Mouse (Mus musculus) hindbrain, embryonic 11.5 days (tissue): ENCODE data around the gene Ush2a. TPM values are rescaled to one million over a fixed set of nuclear protein-coding genes. Genes with fewer than 3 reads are reported as not detected.

Experiments used
- ATAC-seq: fragments of 200-750 bp; cut with Nextera tagmentation; 2 replicates; pipeline ENCODE4 v1.8.0; 2017; ENCODE audit warnings: mild to moderate bottlenecking, moderate TSS enrichment, moderate library complexity; ENCODE audit not compliant: low FRiP score
- DNase-seq: peaks from one replicate; pipeline ENCODE4 v3.0.0-alpha.2; 2015; ENCODE audit warnings: low spot score
- H3K27ac ChIP-seq: fragments of 300-500 bp; sonication (generic); 2 replicates; pipeline ENCODE4 v1.5.1; 2014; ENCODE audit warnings: mild to moderate bottlenecking, low read depth, low read length
- H3K27me3 ChIP-seq: fragments of 300-500 bp; sonication (generic); 2 replicates; pipeline ENCODE4 v1.6.1; 2014; ENCODE audit warnings: mild to moderate bottlenecking, low read length, moderate library complexity, mixed read lengths; ENCODE audit not compliant: control insufficient read depth, insufficient read depth
- H3K36me3 ChIP-seq: fragments of 300-500 bp; sonication (generic); 2 replicates; pipeline ENCODE4 v1.6.1; 2014; ENCODE audit warnings: mild to moderate bottlenecking, low read length, moderate library complexity, mixed read lengths; ENCODE audit not compliant: control insufficient read depth, insufficient read depth
- H3K4me1 ChIP-seq: fragments of 300-500 bp; sonication (generic); replicated peaks from 2 replicates; pipeline ENCODE4 v1.6.1; 2014; ENCODE audit warnings: low read length, mixed read lengths; ENCODE audit not compliant: control insufficient read depth, insufficient read depth
- H3K4me2 ChIP-seq: fragments of 300-500 bp; sonication (generic); replicated peaks from 2 replicates; pipeline ENCODE4 v1.6.1; 2014; ENCODE audit warnings: mild to moderate bottlenecking, low read depth, low read length
- H3K4me3 ChIP-seq: fragments of 300-500 bp; sonication (generic); 2 replicates; pipeline ENCODE4 v1.5.1; 2014; ENCODE audit warnings: low read depth, low read length
- H3K9ac ChIP-seq: fragments of 300-500 bp; sonication (generic); 2 replicates; pipeline ENCODE4 v1.6.1; 2014; ENCODE audit warnings: low read depth, low read length
- H3K9me3 ChIP-seq: fragments of 300-500 bp; sonication (generic); 2 replicates; pipeline ENCODE4 v1.6.1; 2016; ENCODE audit warnings: low read length; ENCODE audit not compliant: control insufficient read depth
- WGBS: fragments of 180-500 bp; shearing (Covaris S2); extraction: QIAGEN DNeasy Blood & Tissue Kit; methylation state at CpG from one replicate; pipeline ENCODE4 v1.1.7; 2014; 5-methylcytosine and 5-hydroxymethylcytosine counted together
- polyA plus RNA-seq: library from polyadenylated mRNA; unstranded; fragments of >200 nt; fragmentation: Nextera tagmentation; extraction: Ambion mirVana; gene quantifications from 2 replicates; pipeline ENCODE4 v1.2.1, GENCODE M21; 2014

The Ush2a gene
- polyA plus RNA-seq, 1 experiment from 2014 or later: 0.26 TPM

- H3K36me3 ChIP-seq: no peaks in the 10 kb centered on the region
- WGBS: 92% methylated on average over 3 of the region's 3 CpGs
- no peak for ATAC-seq
Observed at GRCm38 (mm10) chr1:188410547-188410946, 148.7 kb downstream of the Ush2a start.

GRCm38 (mm10) chr1:188420543-188420942, 158.7 kb downstream of the Ush2a start:
- no peak overlapping the region for H3K27ac ChIP-seq
- no peak for ATAC-seq
- H3K4me1 ChIP-seq: no peaks in the 10 kb centered on the region
- no peaks in the 10 kb centered on the region for H3K27me3 ChIP-seq
- no peaks in the 10 kb centered on the region for H3K36me3 ChIP-seq
- WGBS: 95% methylated on average over 2 of the region's 2 CpGs
- H3K4me3 ChIP-seq: no peak overlapping the region
- H3K9ac ChIP-seq: no peak overlapping the region
- H3K9me3 ChIP-seq: no peaks in the 10 kb centered on the region
- H3K4me2 ChIP-seq: no peak overlapping the region
- DNase-seq: no peak

More at GRCm38 (mm10) chr1:188410547-188410946, 148.7 kb downstream of the Ush2a start:
- Histone ChIP-seq H3K9ac (no peak overlapping the region), H3K27ac (no peak overlapping the region), H3K4me1 (no peaks in the 10 kb centered on the region), H3K27me3 (no peaks in the 10 kb centered on the region), H3K4me3 (no peak overlapping the region), H3K9me3 (no peaks in the 10 kb centered on the region), H3K4me2 (no peak overlapping the region)
- no peak for DNase-seq

GRCm38 (mm10) chr1:188428172-188428571, 166.3 kb downstream of the Ush2a start:
- no peak overlapping the region for H3K4me2 ChIP-seq
- H3K4me1 ChIP-seq: no peaks in the 10 kb centered on the region
- DNase-seq (no peak), ATAC-seq (no peak)
- H3K27me3 ChIP-seq: no peaks in the 10 kb centered on the region
- H3K9me3 ChIP-seq: no peaks in the 10 kb centered on the region
- no peak overlapping the region for H3K4me3 ChIP-seq
- no peaks in the 10 kb centered on the region for H3K36me3 ChIP-seq
- 86% methylated on average over 6 of the region's 6 CpGs for WGBS
- no peak overlapping the region for H3K27ac ChIP-seq
- no peak overlapping the region for H3K9ac ChIP-seq

GRCm38 (mm10) chr1:188430689-188431088, 168.9 kb downstream of the Ush2a start:
- Histone ChIP-seq H3K9ac (no peak overlapping the region), H3K36me3 (no peaks in the 10 kb centered on the region), H3K4me2 (no peak overlapping the region), H3K9me3 (no peaks in the 10 kb centered on the region), H3K27me3 (no peaks in the 10 kb centered on the region), H3K4me1 (no peaks in the 10 kb centered on the region), H3K4me3 (no peak overlapping the region), H3K27ac (no peak overlapping the region)
- WGBS: 79% methylated on average over 3 of the region's 3 CpGs
- no peak for DNase-seq
- ATAC-seq: no peak

GRCm38 (mm10) chr1:188447964-188448363, 186.1 kb downstream of the Ush2a start:
- Histone ChIP-seq H3K27ac (no peak overlapping the region), H3K9ac (no peak overlapping the region), H3K36me3 (no peaks in the 10 kb centered on the region), H3K9me3 (no peaks in the 10 kb centered on the region), H3K4me3 (no peak overlapping the region), H3K4me1 (no peaks in the 10 kb centered on the region), H3K27me3 (no peaks in the 10 kb centered on the region), H3K4me2 (no peak overlapping the region)
- ATAC-seq (no peak), DNase-seq (no peak)
- WGBS: 71% methylated on average over 5 of the region's 5 CpGs

- no peak overlapping the region for H3K4me3 ChIP-seq
- 78% methylated on average over 13 of the region's 13 CpGs for WGBS
- no peak overlapping the region for H3K9ac ChIP-seq
- no peaks in the 10 kb centered on the region for H3K4me1 ChIP-seq
- H3K27ac ChIP-seq: no peak overlapping the region
- no peak overlapping the region for H3K4me2 ChIP-seq
- ATAC-seq (no peak), DNase-seq (no peak)
- no peaks in the 10 kb centered on the region for H3K9me3 ChIP-seq
- no peaks in the 10 kb centered on the region for H3K36me3 ChIP-seq
- H3K27me3 ChIP-seq: no peaks in the 10 kb centered on the region
Observed at GRCm38 (mm10) chr1:188456466-188457175, 194.8 kb downstream of the Ush2a start.

- Histone ChIP-seq H3K4me3 (no peak overlapping the region), H3K4me2 (no peak overlapping the region), H3K9ac (no peak overlapping the region), H3K9me3 (no peaks in the 10 kb centered on the region), H3K36me3 (no peaks in the 10 kb centered on the region), H3K27me3 (no peaks in the 10 kb centered on the region), H3K27ac (no peak overlapping the region), H3K4me1 (no peaks in the 10 kb centered on the region)
- 67% methylated on average over 13 of the region's 13 CpGs for WGBS
- no peak for DNase-seq
- ATAC-seq: 0 out of 2 replicates have a peak, but pooled peaks have one; percentile 51
Observed at GRCm38 (mm10) chr1:188457221-188458008, 195.6 kb downstream of the Ush2a start.

GRCm38 (mm10) chr1:188461203-188461602, 199.4 kb downstream of the Ush2a start:
- no peak overlapping the region for H3K4me2 ChIP-seq
- H3K4me1 ChIP-seq: no peaks in the 10 kb centered on the region
- no peaks in the 10 kb centered on the region for H3K36me3 ChIP-seq
- WGBS: 88% methylated on average over 2 of the region's 2 CpGs
- DNase-seq (no peak), ATAC-seq (no peak)
- no peaks in the 10 kb centered on the region for H3K9me3 ChIP-seq
- no peak overlapping the region for H3K9ac ChIP-seq
- no peak overlapping the region for H3K4me3 ChIP-seq
- H3K27ac ChIP-seq: no peak overlapping the region
- H3K27me3 ChIP-seq: no peaks in the 10 kb centered on the region

- DNase-seq: no peak
- H3K9me3 ChIP-seq: no peaks in the 10 kb centered on the region
Observed at GRCm38 (mm10) chr1:188464653-188465052, 202.8 kb downstream of the Ush2a start.

More at GRCm38 (mm10) chr1:188464653-188465052, 202.8 kb downstream of the Ush2a start:
- ATAC-seq: no peak
- Histone ChIP-seq H3K27me3 (no peaks in the 10 kb centered on the region), H3K4me1 (no peaks in the 10 kb centered on the region), H3K36me3 (no peaks in the 10 kb centered on the region), H3K9ac (no peak overlapping the region), H3K4me3 (no peak overlapping the region), H3K27ac (no peak overlapping the region), H3K4me2 (no peak overlapping the region)
